Mouse (Mus musculus): ENCODE data around the gene Olfr191.
"Not testable (repeated sequence)": the region's sequence is repeated elsewhere in the genome, so short reads cannot be mapped to it uniquely, and the experiment has no call there.

Gene Olfr191

GRCm38 (mm10) chr16:59089722-59090121 is at the start of gene Olfr191:
Olfr191 (minus strand) TSS chr16:59089822.
- DNase-seq: not testable (repeated sequence)

DNA sequence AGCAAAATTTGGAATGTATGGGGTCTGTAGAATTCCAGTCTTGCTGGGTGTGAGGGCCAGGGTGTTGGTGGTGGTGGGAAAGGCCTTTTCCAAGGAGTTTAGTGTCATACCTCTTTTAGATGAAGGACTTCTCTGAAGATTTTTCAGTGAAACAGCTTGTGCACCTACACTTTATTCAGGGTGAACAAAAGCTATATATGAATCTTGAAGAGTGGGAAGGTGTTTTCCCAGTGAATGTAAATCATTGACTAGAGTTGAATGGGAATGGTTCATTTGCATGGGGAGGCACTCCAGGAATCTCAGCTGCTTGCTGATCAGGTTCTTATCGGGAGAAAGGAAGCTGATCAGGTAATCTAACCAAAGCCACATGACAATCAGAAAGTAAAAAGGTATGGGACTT is 41.1 kb upstream of the Olfr191 start:
- DNase-seq: no peak

DNA sequence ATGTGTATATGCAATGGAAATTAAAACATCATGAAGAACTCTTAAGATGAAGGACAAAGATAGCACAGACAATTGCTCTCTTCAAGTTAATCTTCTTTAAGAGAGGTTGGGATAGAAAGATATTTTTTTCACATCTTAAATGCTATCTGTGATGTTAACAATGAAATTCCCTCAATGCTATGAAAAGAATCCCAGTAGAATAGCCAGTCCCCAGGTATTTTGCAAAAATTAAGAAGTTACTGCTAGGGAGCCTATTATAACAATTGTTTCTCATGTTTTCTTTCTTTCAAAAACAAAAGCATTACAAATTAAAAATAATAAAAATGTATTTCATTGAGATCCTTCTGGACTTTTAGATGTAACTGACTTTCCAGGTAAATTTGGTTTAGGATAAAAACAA is 31.3 kb upstream of the Olfr191 start, which contains the start of gene Olfr194:
Gene Olfr194 (minus strand): TSS at position 101 of the 400 bp plus-strand sequence.
- no peak for DNase-seq

- DNase-seq: no peak
Measured at GRCm38 (mm10) chr16:59111781-59112180, 22.2 kb upstream of the Olfr191 start, which contains the start of gene Olfr193. Olfr193 (minus strand) TSS chr16:59111881.

- DNase-seq: not testable (repeated sequence)
Measured at GRCm38 (mm10) chr16:59108522-59108921, 18.9 kb upstream of the Olfr191 start.

DNA sequence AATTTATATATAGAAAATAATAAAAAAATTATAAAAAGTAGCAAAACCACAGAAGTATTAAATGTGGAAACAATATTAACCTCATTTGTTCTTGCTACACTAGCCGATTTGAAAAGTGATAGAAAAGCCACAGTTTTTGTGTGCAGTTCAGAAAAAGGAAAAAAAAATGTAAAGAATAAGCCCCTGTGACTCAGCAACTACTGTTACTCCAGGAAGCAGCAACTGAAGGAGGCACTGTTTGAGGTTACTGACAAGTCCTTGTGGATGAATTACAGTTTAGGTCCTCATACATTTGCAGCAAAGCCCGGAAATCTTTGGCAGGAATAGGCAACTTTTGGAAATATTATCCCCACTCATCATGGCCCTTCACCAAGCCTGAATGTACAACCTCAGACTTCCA is 15.7 kb upstream of the Olfr191 start:
- no peak for DNase-seq

DNA sequence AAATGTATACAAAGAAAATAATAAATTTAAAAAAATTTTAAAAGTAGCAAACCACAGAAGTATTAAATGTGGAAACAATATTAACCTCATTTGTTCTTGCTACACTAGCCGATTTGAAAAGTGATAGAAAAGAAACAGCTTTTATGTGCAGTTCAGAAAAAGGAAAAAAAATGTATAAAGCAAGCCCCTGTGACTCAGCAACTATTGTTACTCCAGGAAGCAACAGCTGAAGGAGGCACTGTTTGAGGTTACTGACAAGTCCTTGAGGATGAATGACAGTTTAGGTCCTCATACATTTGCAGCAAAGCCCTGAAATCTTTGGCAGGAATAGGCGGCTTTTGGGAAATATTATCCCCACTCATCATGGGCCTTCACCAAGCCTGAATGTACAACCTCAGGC is 8.5 kb downstream of the Olfr191 start:
- not testable (repeated sequence) for DNase-seq

- DNase-seq: no peak
Measured at GRCm38 (mm10) chr16:59077905-59078304, 11.7 kb downstream of the Olfr191 start, which contains the start of gene Olfr190. Olfr190 (minus strand) TSS chr16:59078005.

- no peak for DNase-seq
Measured at GRCm38 (mm10) chr16:59073520-59073919, 16.1 kb downstream of the Olfr191 start.

- no peak for DNase-seq
Measured at GRCm38 (mm10) chr16:59071755-59072154, 17.9 kb downstream of the Olfr191 start.

DNA sequence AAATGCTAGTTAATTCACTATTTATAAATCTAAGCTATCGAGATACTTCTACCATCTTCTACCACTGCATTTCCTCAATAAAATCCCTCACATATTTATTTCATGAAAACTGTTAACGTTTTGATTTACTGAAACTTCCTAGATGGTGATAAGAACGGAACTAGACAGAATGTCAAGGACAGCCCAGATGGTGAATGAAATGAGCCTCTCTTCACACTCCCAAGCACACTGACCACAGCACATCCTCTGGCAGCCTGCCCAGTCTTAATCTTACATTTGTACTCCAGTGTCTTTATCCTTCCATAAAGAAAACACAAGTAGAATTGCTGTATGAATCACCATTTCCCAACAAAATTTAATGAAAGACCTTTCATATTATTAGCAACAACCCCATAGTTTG is 27.2 kb downstream of the Olfr191 start:
- not testable (repeated sequence) for DNase-seq

GRCm38 (mm10) chr16:59049286-59049685 is 40.3 kb downstream of the Olfr191 start:
- DNase-seq: not testable (repeated sequence)

DNA sequence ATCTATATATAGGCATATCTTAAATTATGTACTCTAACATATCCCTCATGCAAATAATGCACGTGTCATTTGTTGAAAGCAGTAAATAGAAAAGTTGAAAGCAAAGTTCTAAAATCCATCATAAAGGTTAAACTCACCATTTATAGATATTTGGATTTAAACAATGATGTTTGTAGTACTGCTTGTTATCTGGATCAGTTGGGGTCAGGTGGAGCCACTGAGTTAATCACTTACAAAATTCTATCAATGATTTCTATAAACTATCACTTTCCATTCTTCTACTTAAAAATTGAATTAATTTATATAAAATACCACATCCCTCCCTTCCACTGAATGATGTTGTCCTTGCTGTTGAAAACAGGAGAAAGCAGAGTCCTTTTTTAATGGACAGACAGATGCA is 40.8 kb downstream of the Olfr191 start:
- DNase-seq: no peak

GRCm38 (mm10) chr16:59047579-59047978 is 42.0 kb downstream of the Olfr191 start:
- no peak for DNase-seq

- no peak for DNase-seq
Measured at GRCm38 (mm10) chr16:59045835-59046234, 43.8 kb downstream of the Olfr191 start.

DNA sequence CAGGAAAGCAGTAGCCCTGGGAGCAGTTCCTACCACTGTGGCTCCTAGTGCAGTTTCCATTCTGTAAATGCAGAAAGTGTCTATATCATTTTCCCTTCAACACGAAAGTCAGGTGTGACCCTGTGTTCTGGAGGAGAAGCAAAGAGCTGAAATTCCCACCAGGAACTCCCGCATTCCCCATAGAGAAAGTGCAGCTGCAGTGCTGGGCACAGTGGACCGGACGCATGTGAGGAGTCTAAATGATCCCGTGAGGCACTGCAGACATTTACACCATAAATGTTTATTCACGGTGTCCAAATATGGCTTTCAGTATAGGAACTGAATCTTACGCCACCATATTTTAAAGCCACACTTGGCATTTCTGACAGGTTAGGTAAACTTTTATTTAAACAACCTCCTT is 49.9 kb downstream of the Olfr191 start, which contains the start of gene Olfr187:
Gene Olfr187 (minus strand): TSS at position 58 of the 400 bp plus-strand sequence.
- DNase-seq: no peak
